Mouse (Mus musculus) stomach, embryonic 16.5 days (tissue): Measurements from ENCODE around the gene Spib. TPM values are rescaled to one million over a fixed set of nuclear protein-coding genes. Genes with fewer than 3 reads are reported as not detected.
A peak's percentile ranks its signal among the peaks of the same experiment; 100 is the strongest.

Experiments used
- ATAC-seq: fragments of 200-750 bp; cut with Nextera tagmentation; 2 replicates; pipeline ENCODE4 v1.8.0; 2017; ENCODE audit warnings: moderate number of reproducible peaks, moderate TSS enrichment; ENCODE audit not compliant: insufficient read depth, low FRiP score
- H3K27ac ChIP-seq: fragments of 300-500 bp; sonication (generic); 2 replicates; pipeline ENCODE4 v1.5.1; 2014; ENCODE audit warnings: low read length
- H3K27me3 ChIP-seq: fragments of 300-500 bp; sonication (generic); 2 replicates; pipeline ENCODE4 v1.6.1; 2014; ENCODE audit warnings: low read length, control low read depth, mixed read lengths; ENCODE audit not compliant: control insufficient read depth, insufficient read depth
- H3K36me3 ChIP-seq: fragments of 300-500 bp; sonication (generic); 2 replicates; pipeline ENCODE4 v1.6.1; 2014; ENCODE audit warnings: low read length; ENCODE audit not compliant: control insufficient read depth, insufficient read depth
- H3K4me1 ChIP-seq: fragments of 300-500 bp; sonication (generic); 2 replicates; pipeline ENCODE4 v1.6.1; 2014; ENCODE audit warnings: low read length, control low read depth, mixed read lengths; ENCODE audit not compliant: control insufficient read depth, insufficient read depth
- H3K4me2 ChIP-seq: fragments of 300-500 bp; sonication (generic); 2 replicates; pipeline ENCODE4 v1.6.1; 2014; ENCODE audit warnings: low read depth, low read length, mixed read lengths
- H3K4me3 ChIP-seq: fragments of 300-500 bp; sonication (generic); replicated peaks from 2 replicates; pipeline ENCODE4 v1.5.1; 2014; ENCODE audit warnings: mild to moderate bottlenecking, low read length
- H3K9ac ChIP-seq: fragments of 300-500 bp; sonication (generic); 2 replicates; pipeline ENCODE4 v1.6.1; 2014; ENCODE audit warnings: low read length
- H3K9me3 ChIP-seq: fragments of 300-500 bp; sonication (generic); replicated peaks from 2 replicates; pipeline ENCODE4 v1.6.1; 2016; ENCODE audit warnings: low read length, control low read depth; ENCODE audit not compliant: control insufficient read depth
- WGBS: fragments of 180-500 bp; shearing (Covaris S2); extraction: QIAGEN DNeasy Blood & Tissue Kit; methylation state at CpG from one replicate; pipeline ENCODE4 v1.1.7; 2014; 5-methylcytosine and 5-hydroxymethylcytosine counted together
- polyA plus RNA-seq: library from polyadenylated mRNA; unstranded; fragments of >200 nt; fragmentation: Nextera tagmentation; extraction: Ambion mirVana; gene quantifications from 2 replicates; pipeline ENCODE4 v1.2.1, GENCODE M21; 2015

Spib gene
- polyA plus RNA-seq, 1 experiment from 2014 or later: 0.52 TPM

GRCm38 (mm10) chr7:44523056-44523455 lies 8.8 kb downstream of the Spib start:
- no peak overlapping the region for H3K4me2 ChIP-seq
- WGBS: 64% methylated on average over 2 of the region's 2 CpGs
- peaks cover 6% of the 10 kb centered on the region for H3K27me3 ChIP-seq
- no peaks in the 10 kb centered on the region for H3K9me3 ChIP-seq
- H3K9ac ChIP-seq: no peak overlapping the region
- no peaks in the 10 kb centered on the region for H3K36me3 ChIP-seq
- no peak overlapping the region for H3K27ac ChIP-seq
- no peak overlapping the region for H3K4me3 ChIP-seq
- no peak for ATAC-seq
- peaks cover 10% of the 10 kb centered on the region; the same call in 1 of the 2 replicates for H3K4me1 ChIP-seq

DNA sequence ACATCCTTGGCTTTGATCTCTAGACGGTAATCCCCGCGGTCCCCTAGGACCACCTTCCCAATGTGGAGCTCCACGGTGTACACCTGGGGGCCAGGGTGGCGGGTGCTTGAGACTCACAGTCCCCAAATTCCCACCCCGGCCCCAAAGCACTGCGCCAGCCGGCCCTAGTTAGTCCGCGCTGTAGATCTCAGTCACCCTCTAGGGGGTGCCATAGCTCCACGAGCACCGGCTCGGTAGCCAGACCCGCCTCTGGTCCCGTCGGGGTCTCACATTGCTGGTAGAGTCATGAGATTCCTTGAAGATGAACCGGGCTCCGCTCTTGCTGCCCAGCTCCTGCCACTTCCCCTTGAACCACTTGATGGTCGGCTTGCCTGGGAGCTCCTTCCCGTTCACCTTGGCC lies 10.2 kb downstream of the Spib start:
- peak overlapping the region; percentile 4 for H3K4me3 ChIP-seq
- peak overlapping the region; percentile 13; the same call in 1 of the 2 replicates for H3K4me2 ChIP-seq
- ATAC-seq: 0 out of 2 replicates have a peak, but pooled peaks have one; percentile 9
- no peak overlapping the region for H3K27ac ChIP-seq
- no peaks in the 10 kb centered on the region for H3K36me3 ChIP-seq
- 3% methylated on average over 20 of the region's 20 CpGs for WGBS
- H3K4me1 ChIP-seq: peaks cover 10% of the 10 kb centered on the region; the same call in 1 of the 2 replicates
- H3K9me3 ChIP-seq: no peaks in the 10 kb centered on the region
- H3K27me3 ChIP-seq: peaks cover 6% of the 10 kb centered on the region
- H3K9ac ChIP-seq: peak overlapping the region; percentile 46; the same call in 1 of the 2 replicates

- Histone ChIP-seq H3K9ac (no peak overlapping the region), H3K4me2 (no peak overlapping the region), H3K27ac (no peak overlapping the region), H3K4me3 (no peak overlapping the region), H3K27me3 (peaks cover 6% of the 10 kb centered on the region), H3K9me3 (no peaks in the 10 kb centered on the region), H3K36me3 (no peaks in the 10 kb centered on the region), H3K4me1 (peaks cover 10% of the 10 kb centered on the region; the same call in 1 of the 2 replicates)
- no peak for ATAC-seq
- 64% methylated on average over 3 of the region's 3 CpGs for WGBS
These were observed 10.9 kb downstream of the Spib start for GRCm38 (mm10) chr7:44520990-44521389.

- Histone ChIP-seq H3K4me3 (no peak overlapping the region), H3K9me3 (no peaks in the 10 kb centered on the region), H3K27me3 (peaks cover 6% of the 10 kb centered on the region), H3K36me3 (no peaks in the 10 kb centered on the region), H3K9ac (no peak overlapping the region), H3K4me1 (no peaks in the 10 kb centered on the region), H3K4me2 (no peak overlapping the region), H3K27ac (no peak overlapping the region)
- no peak for ATAC-seq
- 61% methylated on average over 9 of the region's 9 CpGs for WGBS
These were observed 12.5 kb downstream of the Spib start for GRCm38 (mm10) chr7:44519240-44519913.

GRCm38 (mm10) chr7:44507491-44507890 lies 24.4 kb downstream of the Spib start:
- no peaks in the 10 kb centered on the region for H3K36me3 ChIP-seq
- H3K4me2 ChIP-seq: no peak overlapping the region
- H3K27me3 ChIP-seq: peaks cover 7% of the 10 kb centered on the region
- no peak overlapping the region for H3K9ac ChIP-seq
- no peak for ATAC-seq
- no peak overlapping the region for H3K4me3 ChIP-seq
- H3K27ac ChIP-seq: no peak overlapping the region
- 0 out of 2 replicates have a peak, but pooled peaks cover under 1% of the 10 kb centered on the region for H3K9me3 ChIP-seq
- no peaks in the 10 kb centered on the region for H3K4me1 ChIP-seq

DNA sequence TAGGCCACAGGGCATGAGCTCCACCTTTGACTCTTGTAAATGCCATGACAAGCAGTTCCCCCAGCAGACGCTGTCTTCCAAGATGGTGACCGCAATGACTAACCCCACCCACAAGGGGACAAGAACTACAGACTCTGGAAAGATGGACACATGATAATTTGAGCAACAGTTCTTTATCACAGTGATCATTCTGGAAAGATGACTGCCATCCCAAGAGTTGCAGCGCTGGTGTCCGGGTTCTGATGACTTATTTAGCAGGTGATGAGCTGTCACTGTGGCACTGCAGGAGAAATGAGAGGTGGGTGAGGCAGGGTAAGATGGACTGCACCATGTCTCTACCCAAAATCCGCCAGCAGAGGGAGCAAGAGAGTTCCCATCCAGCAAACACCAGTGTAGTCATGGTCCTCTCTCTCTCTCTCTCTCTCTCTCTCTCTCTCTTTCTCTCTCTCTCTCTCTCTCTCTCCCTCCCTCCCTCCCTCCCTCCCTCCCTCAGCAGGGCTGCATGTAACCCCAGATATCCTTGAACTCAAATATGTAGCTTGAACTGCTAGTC lies 30.2 kb downstream of the Spib start:
- H3K27me3 ChIP-seq: no peaks in the 10 kb centered on the region
- no peaks in the 10 kb centered on the region for H3K36me3 ChIP-seq
- no peak overlapping the region for H3K27ac ChIP-seq
- WGBS: 41% methylated on average over 5 of the region's 5 CpGs
- H3K9ac ChIP-seq: no peak overlapping the region
- no peak overlapping the region for H3K4me3 ChIP-seq
- H3K4me1 ChIP-seq: peaks cover 3% of the 10 kb centered on the region; the same call in 1 of the 2 replicates
- no peak overlapping the region for H3K4me2 ChIP-seq
- ATAC-seq: no peak
- H3K9me3 ChIP-seq: no peaks in the 10 kb centered on the region

DNA sequence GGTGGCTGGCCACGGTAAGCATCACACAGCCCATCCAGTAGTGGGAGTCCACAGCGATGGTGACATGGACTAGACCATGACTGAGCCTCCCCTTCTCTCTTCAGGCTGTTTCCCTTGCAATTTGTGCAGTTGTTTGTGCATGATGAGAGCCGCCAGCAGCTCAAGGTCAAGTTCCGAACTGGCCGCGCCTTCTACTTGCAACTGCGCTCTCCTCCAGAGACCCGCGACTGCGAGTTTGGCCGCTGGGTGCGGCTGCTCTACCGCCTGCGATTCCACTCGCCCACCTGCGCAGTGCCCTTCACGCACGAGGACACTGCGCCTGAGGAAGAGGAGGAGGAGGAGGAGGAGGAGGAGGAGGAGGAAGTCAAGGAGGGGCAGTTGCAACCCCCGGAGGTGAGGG lies 31.8 kb downstream of the Spib start:
- WGBS: 56% methylated on average over 20 of the region's 20 CpGs
- Histone ChIP-seq H3K27ac (no peak overlapping the region), H3K9me3 (no peaks in the 10 kb centered on the region), H3K9ac (no peak overlapping the region), H3K4me1 (peaks cover 11% of the 10 kb centered on the region), H3K4me3 (no peak overlapping the region), H3K4me2 (no peak overlapping the region), H3K27me3 (no peaks in the 10 kb centered on the region), H3K36me3 (no peaks in the 10 kb centered on the region)
- no peak for ATAC-seq

DNA sequence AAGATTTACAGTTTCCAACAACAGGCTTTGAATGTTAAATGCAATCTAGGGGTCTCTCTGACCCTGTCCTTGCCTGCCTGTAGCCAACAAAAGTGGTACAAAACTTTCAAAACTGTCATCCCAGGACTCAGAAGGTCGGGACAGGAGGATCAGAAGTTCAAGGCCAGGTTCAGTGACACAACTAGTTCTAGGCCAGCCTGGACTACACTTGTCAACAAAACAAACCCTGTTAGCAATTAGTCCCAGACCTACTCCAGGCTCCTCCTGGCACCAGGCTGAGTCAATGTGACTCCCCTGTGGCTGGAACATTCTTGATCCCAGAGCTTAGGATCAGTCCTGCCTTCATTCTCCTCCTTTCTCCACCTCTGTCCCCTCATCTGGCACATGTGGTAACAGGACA lies 32.9 kb downstream of the Spib start:
- H3K4me1 ChIP-seq: peaks cover 15% of the 10 kb centered on the region
- WGBS: 72% methylated on average over 1 of the region's 1 CpGs
- H3K4me3 ChIP-seq: no peak overlapping the region
- H3K9ac ChIP-seq: no peak overlapping the region
- no peaks in the 10 kb centered on the region for H3K9me3 ChIP-seq
- H3K27me3 ChIP-seq: no peaks in the 10 kb centered on the region
- ATAC-seq: no peak
- H3K4me2 ChIP-seq: no peak overlapping the region
- H3K36me3 ChIP-seq: no peaks in the 10 kb centered on the region
- no peak overlapping the region for H3K27ac ChIP-seq

DNA sequence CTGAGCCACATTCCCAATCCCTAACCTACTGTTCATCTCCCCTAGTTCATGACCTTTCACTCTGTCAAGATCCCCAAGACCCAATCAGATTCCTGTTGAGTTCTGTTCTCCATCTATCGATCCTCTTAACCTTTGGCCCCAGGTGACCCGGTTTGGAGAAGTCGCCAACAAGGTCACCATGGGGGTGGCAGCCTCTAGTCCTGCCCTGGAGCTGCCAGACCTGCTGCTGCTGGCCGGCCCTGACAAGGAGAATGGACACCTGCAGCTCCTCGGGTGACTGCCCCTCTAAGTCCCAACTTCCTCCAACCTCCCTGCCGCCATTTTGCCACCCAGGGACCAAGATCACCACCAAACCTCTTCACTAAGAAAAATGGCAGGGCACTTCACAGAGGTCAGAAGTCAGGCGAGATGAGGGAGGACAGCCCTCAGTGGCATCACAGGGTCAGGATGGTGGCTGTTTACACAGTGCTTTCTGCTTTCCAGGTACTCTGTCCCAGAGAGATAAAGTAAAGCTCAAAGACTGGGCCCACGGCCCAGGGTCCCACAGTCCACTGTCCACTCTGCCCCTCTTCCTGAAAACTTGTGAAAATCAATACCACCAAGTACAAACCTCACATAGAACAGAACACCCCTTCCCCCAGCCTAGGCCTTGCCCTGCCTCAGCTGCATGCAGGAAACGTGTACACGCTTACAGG lies 34.4 kb downstream of the Spib start:
- 76% methylated on average over 10 of the region's 10 CpGs for WGBS
- ATAC-seq: no peak
- Histone ChIP-seq H3K4me2 (peak overlapping the region; percentile 98), H3K4me1 (peaks cover 15% of the 10 kb centered on the region), H3K4me3 (peak overlapping the region; percentile 79; the same call in 1 of the 2 replicates), H3K27ac (no peak overlapping the region), H3K9me3 (no peaks in the 10 kb centered on the region), H3K9ac (no peak overlapping the region), H3K36me3 (peaks cover under 1% of the 10 kb centered on the region; the same call in 1 of the 2 replicates), H3K27me3 (no peaks in the 10 kb centered on the region)
